Mouse (Mus musculus): ENCODE measurements at regions not wholly inside any gene's neighbourhood (a gene's known extent, or its start where the extent isn't known, plus 50 kb on each side); places are given as distances from the start of the nearest gene placed in this dataset.

DNA sequence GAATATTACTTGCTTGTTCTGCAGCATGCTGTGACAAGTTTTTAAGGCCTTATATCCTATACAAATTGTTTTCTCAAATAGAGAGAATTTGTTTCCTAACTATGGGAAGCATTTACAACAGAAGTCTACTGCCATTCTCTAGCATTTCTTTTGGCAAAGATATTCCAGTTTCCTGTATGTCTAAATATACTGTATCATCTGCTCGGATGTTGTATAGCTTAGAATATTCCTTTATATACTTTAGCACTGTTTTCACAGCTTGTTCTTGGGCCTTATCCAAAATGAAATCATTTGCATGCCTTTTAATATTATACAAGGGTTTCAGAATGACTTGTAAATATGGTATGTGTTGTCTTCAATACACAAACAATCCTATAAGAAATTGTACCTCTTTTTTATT lies 92.1 kb upstream of the Ins2 start:
- no peak for DNase-seq (ENCODE audit: low read depth)

DNA sequence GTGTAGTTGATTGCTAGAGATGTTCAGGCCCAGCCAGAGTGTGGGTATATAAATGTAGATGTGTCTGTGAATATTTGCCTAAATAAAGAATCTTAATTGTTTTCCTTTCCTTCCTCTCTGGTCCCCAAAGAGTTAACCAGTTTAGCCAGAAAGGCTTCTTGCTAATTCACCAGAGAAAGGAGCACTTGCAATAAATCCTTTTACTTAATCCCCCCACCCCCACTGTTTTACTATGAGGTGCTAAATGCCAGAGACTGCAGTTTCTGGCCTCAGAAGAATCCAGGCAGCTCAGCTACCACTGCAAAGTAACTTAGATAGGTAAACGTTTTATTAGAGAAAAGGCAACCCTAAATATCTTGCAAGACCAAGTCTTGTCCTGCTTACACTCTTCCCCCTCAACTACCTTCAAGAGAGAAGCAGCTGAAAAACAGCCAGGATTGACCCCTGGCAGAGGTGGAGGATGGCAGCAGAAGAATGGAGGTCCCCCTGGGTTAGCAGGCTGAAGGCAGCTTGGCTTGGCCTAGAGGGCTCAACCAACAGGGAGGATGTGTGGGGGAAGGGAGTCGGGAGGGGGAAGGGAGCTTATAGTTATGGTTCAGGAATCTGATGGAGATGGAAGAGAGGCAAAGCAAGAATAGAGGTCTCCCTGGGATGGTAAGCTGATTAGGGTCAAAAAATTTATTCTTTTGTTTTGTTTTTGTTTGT lies 87.9 kb upstream of the Ins2 start:
- DNase-seq (ENCODE audit: low read depth): no peak

DNA sequence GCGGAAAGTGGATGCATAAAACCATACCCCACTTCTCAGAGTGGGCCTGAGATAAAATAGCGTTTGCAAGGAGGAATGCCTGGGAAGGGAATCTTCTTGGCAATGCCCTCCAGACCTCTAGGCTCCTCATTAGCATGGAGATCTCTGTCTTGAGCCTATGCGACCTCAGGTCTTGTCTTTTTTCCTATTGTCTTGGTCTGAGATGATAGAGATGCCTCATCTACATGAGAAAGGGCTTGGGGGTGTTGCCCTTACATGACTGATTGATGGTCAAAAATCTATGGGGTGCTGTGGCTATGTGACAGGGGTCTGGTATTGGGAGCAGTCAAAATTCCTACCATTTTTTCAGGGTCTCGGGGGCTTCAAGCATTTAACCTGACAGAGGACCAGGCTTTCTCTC lies 67.5 kb upstream of the Ins2 start:
- DNase-seq (ENCODE audit: low read depth): no peak

DNA sequence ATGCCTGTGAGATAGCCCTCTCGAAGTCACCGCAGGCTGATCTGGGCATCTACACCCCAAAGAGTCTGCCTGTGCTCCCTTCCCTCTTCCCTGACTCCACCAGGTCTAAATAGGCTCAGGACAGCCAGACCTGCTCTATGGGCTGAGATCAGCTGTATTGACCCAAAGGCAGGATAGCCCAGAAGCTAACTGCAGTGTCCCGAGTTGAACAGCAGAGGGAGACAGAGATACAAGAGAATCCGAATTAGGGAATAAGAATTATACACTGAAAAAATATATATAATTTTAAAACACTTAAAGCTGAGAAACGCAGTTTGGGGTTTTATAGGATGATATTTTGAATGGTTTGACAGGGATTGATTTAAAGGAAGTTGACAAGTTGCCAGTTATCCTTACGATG lies 56.2 kb upstream of the Ins2 start:
- DNase-seq (ENCODE audit: low read depth): peak; percentile 71

DNA sequence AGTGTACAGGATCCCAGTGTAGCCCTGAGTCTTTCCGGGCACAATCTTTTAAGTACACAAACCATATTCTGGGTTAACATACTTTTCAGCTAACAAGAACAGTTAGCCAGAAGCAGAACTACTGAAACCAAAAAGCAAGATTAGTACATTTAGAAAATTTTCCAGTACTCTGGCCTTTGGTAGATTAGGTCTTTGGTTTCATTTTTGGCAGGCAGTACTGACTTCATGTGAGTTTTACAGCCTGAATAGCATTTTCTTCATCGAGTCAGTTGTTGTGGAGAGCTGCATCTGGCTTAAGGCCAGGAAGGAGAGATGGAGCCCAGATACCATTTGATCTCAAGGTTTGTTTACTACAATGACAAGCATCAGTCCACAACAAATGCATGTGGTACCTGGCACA lies 51.3 kb upstream of the Ins2 start:
- no peak for DNase-seq (ENCODE audit: low read depth)
